Mouse (Mus musculus) CH12.LX (cell line): ENCODE data around the gene Slc25a17. TPM values are rescaled to one million over a fixed set of nuclear protein-coding genes. Genes with fewer than 3 reads are reported as not detected.

ENCODE experiments used
- DNase-seq: peaks from one replicate; pipeline ENCODE4 v3.0.0-alpha.2; 2013; ENCODE audit errors: extremely low read depth
- H3K27ac ChIP-seq: 2 replicates; pipeline ENCODE4 v1.5.1; 2012; ENCODE audit warnings: low read depth, mild to moderate bottlenecking, control low read depth, moderate library complexity; ENCODE audit not compliant: insufficient read depth
- H3K27me3 ChIP-seq: replicated peaks from 2 replicates; pipeline ENCODE3; 2012; ENCODE audit warnings: inconsistent platforms
- H3K36me3 ChIP-seq, 2 experiments: replicated peaks in 1 of 2; 2 replicates each; pipeline versions ENCODE3 to v1.6.1; 2012; ENCODE audit warnings: inconsistent platforms in 1 of 2, low read length in 1 of 2, mild to moderate bottlenecking in 1 of 2, mixed read lengths in 1 of 2, moderate library complexity in 1 of 2; ENCODE audit not compliant: control insufficient read depth in 1 of 2, insufficient read depth in 1 of 2
- H3K4me1 ChIP-seq, 2 experiments: 2 replicates each; pipeline ENCODE4 v1.6.1; 2012; ENCODE audit warnings: inconsistent platforms in 1 of 2, moderate library complexity in 1 of 2; ENCODE audit not compliant: insufficient read depth in 2 of 2, control insufficient read depth in 1 of 2
- H3K4me2 ChIP-seq: 2 replicates; pipeline ENCODE4 v1.6.1; 2012; ENCODE audit warnings: low read depth, mild to moderate bottlenecking, control low read depth; ENCODE audit not compliant: poor library complexity, insufficient read depth, severe bottlenecking
- H3K4me3 ChIP-seq, 3 experiments: fragments of 150-350 bp in 1 of 3; sonication (generic) in 1 of 3; replicated peaks in 1 of 3; 2 replicates each; pipeline versions ENCODE3 to v1.5.1; 2011 to 2012; ENCODE audit warnings: low read depth in 2 of 3, low read length in 2 of 3, mild to moderate bottlenecking in 2 of 3, moderate library complexity in 2 of 3, control low read depth in 1 of 3, improper control_type of control experiment in 1 of 3, inconsistent platforms in 1 of 3, mixed read lengths in 1 of 3; ENCODE audit not compliant: poor library complexity in 1 of 3
- H3K79me2 ChIP-seq: replicated peaks from 2 replicates; pipeline ENCODE4 v1.6.1; 2012; ENCODE audit warnings: mild to moderate bottlenecking, moderate library complexity; ENCODE audit not compliant: control insufficient read depth, poor library complexity, insufficient read depth, severe bottlenecking; ENCODE audit errors: extremely low read depth
- H3K9ac ChIP-seq: 2 replicates; pipeline ENCODE4 v1.6.1; 2012; ENCODE audit warnings: low read depth, mild to moderate bottlenecking, control low read depth, moderate library complexity; ENCODE audit not compliant: insufficient read depth
- H3K9me3 ChIP-seq: replicated peaks from 2 replicates; pipeline ENCODE3; 2012; ENCODE audit warnings: low read length, inconsistent platforms, mixed read lengths
- CTCF ChIP-seq, 2 experiments: IDR thresholded peaks in 1 of 2; conservative IDR thresholded peaks in 1 of 2; 2 replicates each; pipeline ENCODE4 v1.5.1; 2011 to 2012; ENCODE audit warnings: low read depth in 2 of 2, low read length in 2 of 2, improper control_type of control experiment in 1 of 2, inconsistent platforms in 1 of 2, mild to moderate bottlenecking in 1 of 2, moderate library complexity in 1 of 2
- E2F4 ChIP-seq: IDR thresholded peaks from 2 replicates; pipeline ENCODE4 v1.6.1; 2011; ENCODE audit warnings: low read depth, low read length, improper control_type of control experiment; ENCODE audit not compliant: insufficient replicate concordance
- ETS1 ChIP-seq: conservative IDR thresholded peaks from 2 replicates; pipeline ENCODE4 v1.6.1; 2012; ENCODE audit warnings: low read depth, mild to moderate bottlenecking, inconsistent platforms, low read length, improper control_type of control experiment, moderate library complexity
- MAFK ChIP-seq: IDR thresholded peaks from 2 replicates; pipeline ENCODE4 v1.6.1; 2011; ENCODE audit warnings: low read length, improper control_type of control experiment; ENCODE audit not compliant: insufficient replicate concordance
- MAZ ChIP-seq: IDR thresholded peaks from 2 replicates; pipeline ENCODE4 v1.6.1; 2012; ENCODE audit warnings: low read depth, mild to moderate bottlenecking, inconsistent platforms, low read length, improper control_type of control experiment, moderate library complexity
- MXI1 ChIP-seq: IDR thresholded peaks from 2 replicates; pipeline ENCODE4 v1.6.1; 2011; ENCODE audit warnings: mild to moderate bottlenecking, low read depth, low read length, improper control_type of control experiment
- MYC ChIP-seq: IDR thresholded peaks from 2 replicates; pipeline ENCODE4 v1.6.1; 2011; ENCODE audit warnings: low read depth, mild to moderate bottlenecking, improper control_type of control experiment, low read length
- NRF1 ChIP-seq: IDR thresholded peaks from 2 replicates; pipeline ENCODE4 v1.6.1; 2014; ENCODE audit warnings: low read depth, mild to moderate bottlenecking, inconsistent platforms, low read length, improper control_type of control experiment, moderate library complexity
- POLR2A ChIP-seq: IDR thresholded peaks from 2 replicates; pipeline ENCODE4 v1.6.1; 2011; ENCODE audit warnings: low read depth, mild to moderate bottlenecking, improper control_type of control experiment, low read length
- RAD21 ChIP-seq: IDR thresholded peaks from 2 replicates; pipeline ENCODE4 v1.6.1; 2011; ENCODE audit warnings: low read depth, mild to moderate bottlenecking, low read length, improper control_type of control experiment, moderate library complexity
- RCOR1 ChIP-seq: conservative IDR thresholded peaks from 2 replicates; pipeline ENCODE4 v1.6.1; 2012; ENCODE audit warnings: low read depth, mild to moderate bottlenecking, inconsistent platforms, low read length, improper control_type of control experiment
- SIN3A ChIP-seq: IDR thresholded peaks from 2 replicates; pipeline ENCODE4 v1.6.1; 2012; ENCODE audit warnings: low read length, improper control_type of control experiment, inconsistent platforms
- TBP ChIP-seq: conservative IDR thresholded peaks from 2 replicates; pipeline ENCODE4 v1.6.1; 2011; ENCODE audit warnings: low read depth, low read length, improper control_type of control experiment
- UBTF ChIP-seq: IDR thresholded peaks from 2 replicates; pipeline ENCODE4 v1.6.1; 2012; ENCODE audit warnings: low read depth, mild to moderate bottlenecking, inconsistent platforms, low read length, improper control_type of control experiment, moderate library complexity
- USF1 ChIP-seq: IDR thresholded peaks from 2 replicates; pipeline ENCODE4 v1.6.1; 2014; ENCODE audit warnings: low read depth, mild to moderate bottlenecking, inconsistent platforms, low read length, improper control_type of control experiment
- USF2 ChIP-seq: conservative IDR thresholded peaks from 2 replicates; pipeline ENCODE4 v1.6.1; 2011; ENCODE audit warnings: low read depth, low read length, improper control_type of control experiment
- ZC3H11A ChIP-seq: IDR thresholded peaks from 2 replicates; pipeline ENCODE4 v1.6.1; 2012; ENCODE audit warnings: low read depth, mild to moderate bottlenecking, inconsistent platforms, low read length, improper control_type of control experiment
- dilution Hi-C: fragments of 300-500 bp; cut with MboI; formaldehyde crosslinking; loops from 2 replicates; pipeline ENCODE4 v1.14.3; 2020; ENCODE audit warnings: low sequenced_read_pairs; ENCODE audit not compliant: extremely low pct_unique_long_range_greater_than_20kb, extremely low pct_ligation_motif_present
- in situ Hi-C: fragments of 300-500 bp; cut with MboI; formaldehyde crosslinking; loops from 3 replicates; pipeline ENCODE4 v1.14.3; 2019; ENCODE audit warnings: low sequenced_read_pairs, low pct_ligation_motif_present, low pct_unique_long_range_greater_than_20kb, mixed read lengths
- polyA plus RNA-seq: library from polyadenylated mRNA; unstranded; fragments of >175 nt; gene quantifications from 2 replicates; pipeline ENCODE4 v1.2.1, GENCODE M21; 2012; ENCODE audit warnings: low read depth; ENCODE audit not compliant: insufficient read length
- total RNA-seq, 2 experiments: library from RNA; depleted of rRNA; stranded (reverse); fragments of 300-350 nt in 1 of 2; fragments of >200 nt in 1 of 2; gene quantifications; 2 replicates each; pipeline ENCODE4 v1.2.3; 2012 to 2014

Gene Slc25a17
- total and polyA plus RNA-seq, 3 experiments: 48.0 to 99.4 (median 76.9) TPM

DNA sequence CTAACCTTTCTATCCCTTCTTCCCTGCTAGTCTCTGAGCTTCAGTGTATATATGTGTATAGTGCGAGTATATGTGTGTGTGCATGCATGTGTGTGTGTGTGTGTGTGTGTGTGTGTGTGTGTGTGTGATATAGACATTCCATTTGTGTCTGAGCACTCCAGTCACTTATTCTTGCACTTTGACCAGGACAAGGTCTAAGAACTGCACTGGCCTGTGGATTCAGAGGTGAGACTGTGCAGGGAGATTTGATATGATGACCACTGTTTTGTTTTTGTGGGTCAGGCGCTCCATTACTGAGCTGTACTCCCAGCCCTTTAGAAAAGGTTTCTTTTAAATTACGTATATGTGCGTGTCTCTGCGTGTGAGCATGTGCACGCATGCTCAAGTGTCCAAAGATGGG, 54.1 kb downstream of the Slc25a17 start:
- no peak overlapping the region for H3K27ac ChIP-seq
- peaks cover 7% of the 10 kb centered on the region for H3K9me3 ChIP-seq
- H3K79me2 ChIP-seq: no peaks in the 10 kb centered on the region
- dilution Hi-C loops: no loop called here
- in situ Hi-C loops: loop anchor here (25.0 kb wide), 1 partner anchor 244 kb away; no protein-coding TSS in a partner anchor
- H3K4me1 ChIP-seq: peaks cover 3 to 14% of the 10 kb centered on the region in 2 experiments
- no peak for TF ChIP-seq NRF1
- TF ChIP-seq CTCF (conservative IDR thresholded peaks at IDR 0.05 in 1 of 2, IDR thresholded peaks at IDR 0.05 in 1 of 2; ENCODE audit: low read depth in 2 of 2, low read length in 2 of 2): no peak
- TF ChIP-seq USF2: no peak
- no peak for TF ChIP-seq MAFK
- no peak for TF ChIP-seq MXI1
- no peak for TF ChIP-seq SIN3A
- TF ChIP-seq MAZ: no peak
- TF ChIP-seq ZC3H11A: no peak
- no peak overlapping the region for H3K4me2 ChIP-seq
- no peak overlapping the region for H3K9ac ChIP-seq
- no peak for DNase-seq
- H3K4me3 ChIP-seq: no peak overlapping the region
- no peaks in the 10 kb centered on the region for H3K36me3 ChIP-seq
- H3K27me3 ChIP-seq: no peaks in the 10 kb centered on the region

GRCm38 (mm10) chr15:81305035-81305434, 55.6 kb downstream of the Slc25a17 start:
- Histone ChIP-seq H3K27ac (no peak overlapping the region), H3K9me3 (peaks cover 7% of the 10 kb centered on the region), H3K4me3 (no peak overlapping the region), H3K27me3 (no peaks in the 10 kb centered on the region), H3K36me3 (no peaks in the 10 kb centered on the region), H3K4me2 (no peak overlapping the region), H3K9ac (no peak overlapping the region), H3K79me2 (no peaks in the 10 kb centered on the region), H3K4me1 (peaks cover 7 to 26% of the 10 kb centered on the region in 2 experiments)
- TF ChIP-seq RCOR1: no peak
- no peak for TF ChIP-seq E2F4
- no peak for TF ChIP-seq USF1
- TF ChIP-seq UBTF: no peak
- no peak for TF ChIP-seq ETS1
- no peak for TF ChIP-seq POLR2A
- no peak for TF ChIP-seq ZC3H11A
- TF ChIP-seq MYC: no peak
- TF ChIP-seq RAD21: no peak
- TF ChIP-seq TBP: no peak
- no peak for DNase-seq
- in situ Hi-C loops (loop anchor here (25.0 kb wide), 1 partner anchor 243 kb away; no protein-coding TSS in a partner anchor), dilution Hi-C loops (no loop called here)
